ENCODE assay signal across 26 mouse cellular contexts in the genomic region with DNA sequence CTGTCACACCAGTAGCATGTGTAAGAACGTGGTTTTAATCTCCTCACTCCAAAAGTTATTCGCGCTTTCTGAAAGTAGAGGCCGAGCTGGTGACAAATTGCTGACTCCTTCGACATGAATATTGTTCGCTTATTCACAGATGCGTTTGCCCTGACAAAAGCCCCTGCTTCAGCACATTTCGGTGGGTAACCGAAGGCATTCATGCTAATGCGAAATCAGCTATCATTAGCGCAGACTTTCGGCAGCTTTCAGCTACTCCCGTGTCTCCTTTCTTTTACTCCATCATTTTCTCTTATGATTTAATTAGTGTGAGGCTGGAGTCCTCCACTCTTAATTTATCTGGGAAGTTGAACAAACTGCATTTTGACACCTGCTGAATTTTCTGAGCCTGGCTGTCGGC.
"Had no signal": no experiment of that assay in that cellular context is flagged by ENCODE, and none has a peak within 500 bp of the region (broad histone marks: within the 10 kb centered on the region; RNA-seq: fewer than 3 reads in every experiment).

No protein-coding gene starts in this region.

- DNase-seq: gastrocnemius, postnatal 14 days; gastrocnemius, postnatal 36 days; heart, adult 11 months; heart, adult 2 months; heart, postnatal 10 days; heart, postnatal 4 days; kidney, adult 11 months; kidney, adult 2 months; kidney, adult 9 months; kidney, postnatal 14 days; kidney, postnatal 36 days; layer of hippocampus, adult 9-11 months; layer of hippocampus, postnatal 36 days; left cerebral cortex, postnatal 4 days had no signal

- H3K4me2 ChIP-seq: heart, embryonic 11.5 days; hindbrain, embryonic 13.5 days; hindbrain, embryonic 15.5 days; intestine, embryonic 15.5 days; kidney, embryonic 15.5 days; limb, embryonic 13.5 days; limb, embryonic 15.5 days; liver, embryonic 12.5 days had no signal

- H3K9me3 ChIP-seq: hindbrain, embryonic 10.5 days; hindbrain, embryonic 13.5 days; hindbrain, embryonic 15.5 days; intestine, embryonic 15.5 days; kidney, embryonic 15.5 days; limb, embryonic 13.5 days; limb, embryonic 15.5 days; liver, embryonic 12.5 days had no signal

- ATAC-seq: inflammation-experienced regulatory T-cells, adult 6 months; intestine, embryonic 15.5 days; liver, embryonic 12.5 days had no signal

- H3K4me3 ChIP-seq: heart, adult 2 months; hindbrain, embryonic 10.5 days; hindbrain, embryonic 13.5 days; hindbrain, embryonic 15.5 days; intestine, embryonic 15.5 days; kidney, embryonic 15.5 days; limb, embryonic 13.5 days; limb, embryonic 15.5 days; liver, embryonic 12.5 days had no signal

- H3K27me3 ChIP-seq: hindbrain, embryonic 13.5 days; hindbrain, embryonic 15.5 days; intestine, embryonic 15.5 days; kidney, embryonic 15.5 days; limb, embryonic 13.5 days; limb, embryonic 15.5 days; liver, embryonic 12.5 days had no signal

- H3K36me3 ChIP-seq: hindbrain, embryonic 10.5 days; hindbrain, embryonic 13.5 days; hindbrain, embryonic 15.5 days; intestine, embryonic 15.5 days; kidney, embryonic 15.5 days; limb, embryonic 13.5 days; limb, embryonic 15.5 days; liver, embryonic 12.5 days had no signal

- H3K27ac ChIP-seq: heart, adult 2 months; hindbrain, embryonic 10.5 days; hindbrain, embryonic 13.5 days; hindbrain, embryonic 15.5 days; intestine, embryonic 15.5 days; kidney, embryonic 15.5 days; kidney, postnatal 0 days; limb, embryonic 13.5 days; limb, embryonic 15.5 days; liver, embryonic 12.5 days; liver, embryonic 14.5 days had no signal

- H3K4me1 ChIP-seq: hindbrain, embryonic 10.5 days; hindbrain, embryonic 13.5 days; intestine, embryonic 15.5 days; kidney, embryonic 15.5 days; limb, embryonic 15.5 days; liver, embryonic 12.5 days had no signal

- H3K9ac ChIP-seq: hindbrain, embryonic 13.5 days; hindbrain, embryonic 15.5 days; intestine, embryonic 15.5 days; kidney, embryonic 15.5 days; limb, embryonic 13.5 days; limb, embryonic 15.5 days; liver, embryonic 12.5 days; liver, embryonic 14.5 days had no signal
